Mouse (Mus musculus): ENCODE data around the gene Sucnr1. TPM values are rescaled to one million over a fixed set of nuclear protein-coding genes. Genes with fewer than 3 reads are reported as not detected.

The Sucnr1 gene
- polyA plus RNA-seq, 1 experiment = 0.67 TPM

GRCm38 (mm10) chr3:60123859-60124794 lies 42.5 kb downstream of the Sucnr1 start:
- Histone ChIP-seq H3K27ac (ENCODE audit: control insufficient read depth, insufficient read depth, low read length) (no peak overlapping the region), H3K4me3 (ENCODE audit: control insufficient read depth, insufficient read depth, low read length) (no peak overlapping the region), H3K4me1 (replicated peaks; ENCODE audit: control insufficient read depth, insufficient read depth, low read length) (no peaks in the 10 kb centered on the region), H3K36me3 (ENCODE audit: control insufficient read depth, insufficient read depth, low read length) (no peaks in the 10 kb centered on the region), H3K27me3 (ENCODE audit: control insufficient read depth, insufficient read depth, low read length) (no peaks in the 10 kb centered on the region)
- WGBS = 57% methylated on average over 9 of the region's 9 CpGs
- DNase-seq = no peak
- TF ChIP-seq CTCF (IDR thresholded peaks at IDR 0.05; ENCODE audit: borderline replicate concordance, control insufficient read depth, extremely low read depth, insufficient read depth, low read length, poor library complexity) (no peak), POLR2A (IDR thresholded peaks at IDR 0.05; ENCODE audit: control insufficient read depth, extremely low read depth, insufficient read depth, low read length, poor library complexity) (no peak)

GRCm38 (mm10) chr3:60126564-60126963 lies 44.9 kb downstream of the Sucnr1 start:
- 93% methylated on average over 2 of the region's 2 CpGs for WGBS
- TF ChIP-seq CTCF (IDR thresholded peaks at IDR 0.05; ENCODE audit: borderline replicate concordance, control insufficient read depth, extremely low read depth, insufficient read depth, low read length, poor library complexity) (no peak), POLR2A (IDR thresholded peaks at IDR 0.05; ENCODE audit: control insufficient read depth, extremely low read depth, insufficient read depth, low read length, poor library complexity) (no peak)
- H3K27ac ChIP-seq (ENCODE audit: control insufficient read depth, insufficient read depth, low read length) = no peak overlapping the region
- no peaks in the 10 kb centered on the region for H3K4me1 ChIP-seq (replicated peaks; ENCODE audit: control insufficient read depth, insufficient read depth, low read length)
- DNase-seq = no peak
- H3K27me3 ChIP-seq (ENCODE audit: control insufficient read depth, insufficient read depth, low read length) = no peaks in the 10 kb centered on the region
- H3K4me3 ChIP-seq (ENCODE audit: control insufficient read depth, insufficient read depth, low read length) = no peak overlapping the region
- no peaks in the 10 kb centered on the region for H3K36me3 ChIP-seq (ENCODE audit: control insufficient read depth, insufficient read depth, low read length)

- no peak overlapping the region for H3K4me3 ChIP-seq (ENCODE audit: control insufficient read depth, insufficient read depth, low read length)
- DNase-seq = no peak
- 95% methylated on average over 2 of the region's 2 CpGs for whole genome bisulfite sequencing
- TF ChIP-seq CTCF (IDR thresholded peaks at IDR 0.05; ENCODE audit: borderline replicate concordance, control insufficient read depth, extremely low read depth, insufficient read depth, low read length, poor library complexity) (no peak), POLR2A (IDR thresholded peaks at IDR 0.05; ENCODE audit: control insufficient read depth, extremely low read depth, insufficient read depth, low read length, poor library complexity) (no peak)
- H3K4me1 ChIP-seq (replicated peaks; ENCODE audit: control insufficient read depth, insufficient read depth, low read length) = no peaks in the 10 kb centered on the region
- no peaks in the 10 kb centered on the region for H3K36me3 ChIP-seq (ENCODE audit: control insufficient read depth, insufficient read depth, low read length)
- H3K27ac ChIP-seq (ENCODE audit: control insufficient read depth, insufficient read depth, low read length) = no peak overlapping the region
- no peaks in the 10 kb centered on the region for H3K27me3 ChIP-seq (ENCODE audit: control insufficient read depth, insufficient read depth, low read length)
Measured at GRCm38 (mm10) chr3:60128282-60128681, 46.6 kb downstream of the Sucnr1 start.

- Histone ChIP-seq H3K4me3 (ENCODE audit: control insufficient read depth, insufficient read depth, low read length) (no peak overlapping the region), H3K27ac (ENCODE audit: control insufficient read depth, insufficient read depth, low read length) (no peak overlapping the region), H3K27me3 (ENCODE audit: control insufficient read depth, insufficient read depth, low read length) (no peaks in the 10 kb centered on the region), H3K4me1 (replicated peaks; ENCODE audit: control insufficient read depth, insufficient read depth, low read length) (no peaks in the 10 kb centered on the region), H3K36me3 (ENCODE audit: control insufficient read depth, insufficient read depth, low read length) (no peaks in the 10 kb centered on the region)
- WGBS = 93% methylated on average over 2 of the region's 2 CpGs
- no peak for DNase-seq
- no peak for TF ChIP-seq CTCF (IDR thresholded peaks at IDR 0.05; ENCODE audit: borderline replicate concordance, control insufficient read depth, extremely low read depth, insufficient read depth, low read length, poor library complexity)
- TF ChIP-seq POLR2A (IDR thresholded peaks at IDR 0.05; ENCODE audit: control insufficient read depth, extremely low read depth, insufficient read depth, low read length, poor library complexity) = no peak
Measured at GRCm38 (mm10) chr3:60135801-60136200, 54.1 kb downstream of the Sucnr1 start.

Other genes with a start within 250 kb of the Sucnr1 start
- not detected in 2 replicates for gene Gm8298, start 220.8 kb upstream of the Sucnr1 start, polyA plus RNA-seq (2012; rRNA removed)
- gene C130079G13Rik, start 156.7 kb upstream of the Sucnr1 start, polyA plus RNA-seq (2012; rRNA removed) = not detected in 2 replicates
- 0.13 TPM in 1 of 2 replicates, not detected in the other for gene Aadacl2, start 75.1 kb upstream of the Sucnr1 start, polyA plus RNA-seq (2012; rRNA removed)
- gene Aadac, start 56.2 kb upstream of the Sucnr1 start, polyA plus RNA-seq (2012; rRNA removed) = 0.89 and 1.1 TPM in 2 replicates